Mouse (Mus musculus): Measurements from ENCODE around the gene E330017A01Rik.

- TF ChIP-seq POLR2A (IDR thresholded peaks at IDR 0.05; ENCODE audit: insufficient read length, low read depth) (no peak), POLR2AphosphoS2 (IDR thresholded peaks at IDR 0.05; ENCODE audit: insufficient read length, low read depth) (no peak), MAX (IDR thresholded peaks at IDR 0.05; ENCODE audit: low read depth) (no peak), MYOD1 (IDR thresholded peaks at IDR 0.05; ENCODE audit: control insufficient read depth in 1 of 3, insufficient read length in 2 of 3, low read depth in 2 of 3) (no peak), TCF12 (IDR thresholded peaks at IDR 0.05; ENCODE audit: insufficient read depth, poor library complexity, severe bottlenecking) (no peak), USF1 (IDR thresholded peaks at IDR 0.05; ENCODE audit: low read depth) (no peak), E2F4 (IDR thresholded peaks at IDR 0.05; ENCODE audit: insufficient read depth) (no peak)
These were observed 36.7 kb upstream of the E330017A01Rik start for GRCm38 (mm10) chr16:58675256-58675655.

All from myocyte (in vitro differentiated cells).